Mouse (Mus musculus): ENCODE measurements around the gene Rimklb.

The Rimklb gene

DNA sequence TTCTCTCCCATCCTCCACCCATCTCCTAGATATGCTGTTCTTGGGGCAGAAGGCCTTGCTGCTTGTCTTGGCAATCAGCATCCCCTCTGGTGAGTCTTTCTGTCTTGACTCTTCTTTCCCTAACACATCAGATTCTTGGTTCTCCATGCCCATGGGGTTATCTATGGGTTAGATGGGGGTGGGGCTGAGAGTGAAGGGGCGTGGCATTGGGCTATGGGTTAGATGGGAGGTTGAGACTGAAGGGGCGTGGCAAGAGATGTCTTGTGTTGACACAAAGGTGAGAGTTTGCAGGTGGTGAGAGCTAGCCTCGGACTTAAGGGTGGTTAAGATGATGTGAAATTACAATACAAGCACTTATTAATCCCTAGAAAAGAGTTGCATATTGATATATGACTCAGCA is 15.8 kb upstream of the Rimklb start:
- POLR2A ChIA-PET: interaction anchor here (0.7 to 1.5 kb wide), 7 partner anchors 19 to 93 kb away, joined by 3 to 6 read pairs (median 3); no protein-coding TSS in a partner anchor
- CTCF ChIA-PET: interaction anchor here in 2 of 4 experiments (0.6 to 1.5 kb wide), 5 partner anchors 14 to 48 kb away, joined by 3 to 5 read pairs (median 5); no protein-coding TSS in a partner anchor

DNA sequence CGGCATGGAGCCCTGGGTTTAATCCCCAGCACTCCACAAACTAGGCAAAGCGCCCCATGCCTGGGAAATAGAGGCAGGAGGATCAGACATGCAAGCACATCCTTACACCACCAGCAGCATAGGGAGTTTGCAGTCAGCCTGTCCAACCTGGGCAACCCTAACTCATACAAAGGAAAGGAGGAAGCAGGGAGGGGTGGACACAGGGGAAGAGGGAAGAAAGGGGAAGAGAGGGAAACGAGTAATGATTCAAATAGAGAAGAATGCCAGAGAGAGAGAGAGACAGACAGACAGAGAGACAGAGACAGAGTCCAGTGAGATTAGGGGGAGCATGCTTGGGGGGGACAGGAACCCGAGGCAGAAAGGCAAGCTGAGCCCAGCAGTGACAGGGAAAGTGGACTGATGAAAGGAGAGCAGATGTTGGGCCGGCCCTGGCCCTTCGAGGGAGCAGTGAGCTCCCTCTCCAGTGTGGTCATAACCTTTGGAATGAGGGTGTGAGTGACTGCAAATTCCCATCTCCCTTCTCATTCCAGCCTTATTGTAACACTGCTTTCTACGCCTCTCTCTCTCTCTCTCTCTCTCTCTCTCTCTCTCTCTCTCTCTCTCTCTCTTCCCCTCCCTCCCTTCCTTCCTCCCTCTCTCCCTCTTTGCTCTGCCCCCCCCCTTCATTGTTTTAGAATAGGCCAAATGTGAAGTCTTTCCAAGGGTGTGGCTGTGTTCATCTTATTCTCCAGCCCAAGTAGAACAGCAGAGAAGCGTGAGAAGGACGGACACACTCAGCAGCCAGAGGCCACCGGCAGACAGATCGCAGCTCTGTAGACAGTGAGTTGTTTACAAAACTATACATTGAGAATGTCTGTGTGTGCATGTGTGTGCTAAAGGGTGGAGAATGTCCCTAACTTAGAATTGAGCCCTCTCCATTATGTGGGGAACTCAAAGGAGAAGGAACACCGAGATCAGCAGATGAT is 14.6 kb upstream of the Rimklb start:
- POLR2A ChIA-PET: interaction anchor here (0.6 to 1.9 kb wide), 15 partner anchors 10 to 95 kb away, joined by 3 to 7 read pairs (median 4); no protein-coding TSS in a partner anchor
- CTCF ChIA-PET: interaction anchor here (0.6 to 1.5 kb wide), 10 partner anchors 10 to 239 kb away, joined by 3 to 9 read pairs (median 5); no protein-coding TSS in a partner anchor

DNA sequence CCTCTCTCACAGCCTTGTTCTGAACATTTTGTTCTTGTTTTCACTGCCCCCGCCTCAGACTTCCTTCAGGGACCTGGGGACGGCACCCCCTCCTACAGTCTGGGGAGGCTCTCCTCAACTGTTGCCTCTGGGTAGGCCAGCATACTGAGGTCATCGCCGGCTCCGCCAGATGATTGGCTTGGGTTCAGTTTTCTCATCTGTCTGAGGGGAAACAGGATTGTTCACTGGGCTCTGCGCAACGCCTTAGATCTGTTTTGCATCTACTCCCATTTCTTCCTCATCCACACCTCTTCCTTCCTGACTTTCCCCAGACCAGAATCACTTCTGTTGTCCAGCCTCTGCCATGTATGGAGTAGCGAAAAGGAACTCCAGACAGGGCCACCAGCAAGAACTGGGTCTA is 9.9 kb upstream of the Rimklb start:
- CTCF ChIA-PET: no interaction called here
- POLR2A ChIA-PET: interaction anchor here in 2 of 4 experiments (1.0 to 1.5 kb wide), 4 partner anchors 14 to 200 kb away, joined by 3 to 5 read pairs (median 4); partner anchors contain the start of gene M6pr (in 1 of the 2)

DNA sequence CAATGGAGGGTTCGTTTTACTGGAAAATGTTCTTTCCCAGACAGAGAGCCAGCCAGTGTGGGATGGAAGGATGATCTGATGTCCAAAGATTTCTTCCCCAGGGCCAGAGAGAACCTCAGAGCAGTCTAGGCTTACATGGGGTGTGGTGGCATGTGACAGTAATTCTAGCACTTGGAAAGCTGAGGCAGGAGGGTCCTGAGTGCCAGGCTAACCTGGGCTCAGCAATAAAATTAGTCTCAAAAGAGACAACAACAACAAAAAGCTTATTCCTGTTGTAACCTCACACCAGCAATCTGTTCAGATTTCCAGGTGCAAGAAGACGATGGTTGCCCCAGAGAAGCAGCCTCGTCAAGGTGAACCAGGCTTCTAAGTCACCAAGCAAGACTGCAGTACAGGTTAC is 7.0 kb upstream of the Rimklb start, which contains the start of gene Mfap5:
Gene Mfap5, plus strand, starts transcription at position 301 of the 400 bp plus-strand sequence.
- ChIA-PET CTCF (interaction anchor here (0.5 to 1.7 kb wide), 5 partner anchors 9 to 18 kb away, joined by 3 to 6 read pairs (median 3); no protein-coding TSS in a partner anchor), POLR2A (interaction anchor here in 1 of 4 experiments (1.7 to 2.5 kb wide), 2 partner anchors 9 to 14 kb away, joined by 5 to 8 read pairs; no protein-coding TSS in a partner anchor)

DNA sequence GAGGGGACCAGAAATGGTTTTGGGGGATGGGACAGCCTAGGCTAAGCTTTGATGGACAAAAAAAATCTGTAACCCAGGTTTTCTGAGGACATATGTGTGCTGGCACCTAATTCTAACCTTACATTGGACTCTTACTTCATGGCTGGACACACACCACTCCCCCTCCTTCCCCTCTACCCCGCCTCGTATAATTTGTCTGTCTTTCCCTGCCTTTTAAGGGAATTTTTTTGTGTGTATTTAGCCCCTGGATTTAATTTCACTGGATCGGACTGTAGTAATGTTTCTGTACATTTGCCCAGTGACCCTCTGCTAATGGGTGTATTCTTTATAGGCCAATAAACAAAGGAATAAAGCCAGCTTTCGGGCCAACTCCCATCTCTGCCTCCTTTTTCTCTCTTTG is 6.5 kb upstream of the Rimklb start:
- CTCF ChIA-PET: interaction anchor here in 3 of 4 experiments (0.7 to 1.0 kb wide), 3 partner anchors 42 to 88 kb away, joined by 3 to 4 read pairs (median 3); no protein-coding TSS in a partner anchor
- POLR2A ChIA-PET: interaction anchor here in 1 of 4 experiments (1.4 to 2.5 kb wide), 3 partner anchors 9 to 102 kb away, joined by 4 to 8 read pairs (median 5); no protein-coding TSS in a partner anchor

DNA sequence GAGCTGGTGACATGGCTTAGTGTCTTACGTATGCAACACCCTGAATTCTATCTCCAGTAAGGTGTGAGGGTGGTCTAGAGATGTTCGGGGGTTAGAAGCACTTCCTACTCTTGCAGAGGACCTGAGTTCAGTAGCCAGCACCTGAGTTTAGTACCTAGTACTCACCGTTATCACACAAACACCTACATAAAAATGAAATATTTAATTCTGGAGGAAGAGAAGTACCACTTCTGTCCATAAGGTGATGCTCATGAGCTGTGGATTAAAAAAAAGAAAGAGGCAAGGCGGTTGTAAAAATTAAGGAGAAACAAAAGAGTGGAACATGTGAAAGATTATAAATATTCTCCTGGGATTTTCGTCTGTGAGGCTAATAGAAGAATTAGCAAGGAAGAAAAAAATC is 2.1 kb downstream of the Rimklb start:
- POLR2A ChIA-PET: interaction anchor here in 3 of 4 experiments (0.7 to 2.4 kb wide), 11 partner anchors 9 to 188 kb away, joined by 3 to 6 read pairs (median 4); partner anchors contain the start of genes Apobec1 (in 1 of the 3), Gdf3 (in 1 of the 3), M6pr (in 1 of the 3) and Mfap5 (in 1 of the 3)
- CTCF ChIA-PET: interaction anchor here (0.6 to 2.0 kb wide), 34 partner anchors 9 to 223 kb away, joined by 3 to 20 read pairs (median 4); partner anchors contain the start of gene Mfap5 (in 2 of the 4)

DNA sequence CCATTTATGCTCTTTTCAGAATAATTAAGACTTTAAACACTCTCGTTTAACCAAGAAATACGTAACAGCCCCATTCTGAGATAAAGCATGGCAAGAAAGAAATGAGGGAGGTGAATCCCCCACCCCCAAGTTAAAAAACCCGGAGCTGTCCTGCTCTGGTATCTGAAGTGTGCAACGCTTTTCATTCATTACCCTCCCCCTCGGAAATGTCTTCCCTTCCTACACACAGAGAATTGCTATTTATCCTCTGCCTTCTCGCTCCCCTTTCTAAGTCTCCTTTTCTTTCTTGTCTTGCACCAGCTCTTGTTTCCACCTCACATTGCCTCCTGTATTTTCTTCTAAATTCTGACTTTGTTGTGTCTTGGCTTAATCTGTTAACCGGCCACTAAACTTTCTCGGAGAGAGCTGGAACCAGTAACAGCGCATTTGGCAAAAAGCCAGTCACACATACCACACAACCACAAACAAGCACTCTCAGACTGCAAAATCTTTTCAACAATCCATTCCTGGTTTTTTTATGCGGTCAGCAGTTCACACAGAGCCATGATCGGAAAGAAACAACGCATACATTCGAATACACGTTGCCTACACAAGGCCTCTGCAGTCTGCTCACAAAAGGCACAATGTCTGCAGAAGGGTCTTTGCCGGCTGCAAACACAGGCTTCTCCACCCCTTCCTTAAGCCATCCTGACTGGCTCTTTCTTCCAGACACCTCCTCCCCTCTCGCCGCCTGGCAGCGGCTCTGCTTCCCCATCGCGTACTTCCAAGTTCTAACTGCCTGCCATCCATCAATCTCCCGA is 3.3 kb downstream of the Rimklb start:
- CTCF ChIA-PET: interaction anchor here (0.6 to 2.0 kb wide), 18 partner anchors 8 to 225 kb away, joined by 3 to 20 read pairs (median 4); partner anchors contain the start of gene Mfap5 (in 1 of the 4)
- POLR2A ChIA-PET: interaction anchor here (0.9 to 4.2 kb wide), 14 partner anchors 14 to 153 kb away, joined by 3 to 79 read pairs (median 3); partner anchors contain the start of gene Gdf3 (in 1 of the 4)

DNA sequence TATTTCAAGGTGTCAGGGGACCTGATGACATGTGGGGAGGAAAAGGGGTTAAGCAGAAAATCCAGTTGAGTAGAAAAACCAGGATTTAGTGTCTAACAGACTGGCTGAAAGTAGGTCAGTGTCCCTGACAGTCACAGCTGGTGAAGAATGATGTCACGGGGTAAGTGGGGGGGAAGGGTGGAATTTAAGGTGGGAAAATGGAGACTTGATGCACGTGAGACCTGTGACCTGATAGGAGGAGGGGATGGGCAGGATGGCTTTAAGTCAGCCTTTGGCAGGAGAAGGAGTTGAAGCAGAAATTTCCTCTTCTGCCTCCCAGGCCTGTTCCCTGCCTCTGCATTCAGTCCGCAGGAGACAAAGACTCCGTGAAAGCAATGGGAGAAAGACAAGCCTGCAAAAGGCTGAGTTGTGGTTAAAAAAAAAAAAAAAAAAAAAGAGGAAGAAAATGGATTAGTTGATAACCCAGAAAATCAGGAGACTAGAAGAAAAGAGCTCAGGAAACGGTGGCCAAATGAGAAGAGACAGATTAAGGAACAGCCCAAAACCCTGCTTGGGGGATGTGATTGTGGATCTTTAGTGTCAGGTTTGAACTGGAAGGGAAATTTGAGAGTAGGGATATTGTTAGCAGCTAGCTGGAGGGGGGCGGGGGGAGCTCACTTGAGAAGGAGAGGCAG is 4.6 kb downstream of the Rimklb start:
- CTCF ChIA-PET: interaction anchor here (0.6 to 1.0 kb wide), 10 partner anchors 9 to 935 kb away, joined by 3 to 13 read pairs (median 3); no protein-coding TSS in a partner anchor
- POLR2A ChIA-PET: interaction anchor here (0.6 to 4.2 kb wide), 23 partner anchors 8 to 330 kb away, joined by 3 to 79 read pairs (median 3); partner anchors contain the start of genes Gdf3 (in 1 of the 4) and Phc1 (in 1 of the 4)

DNA sequence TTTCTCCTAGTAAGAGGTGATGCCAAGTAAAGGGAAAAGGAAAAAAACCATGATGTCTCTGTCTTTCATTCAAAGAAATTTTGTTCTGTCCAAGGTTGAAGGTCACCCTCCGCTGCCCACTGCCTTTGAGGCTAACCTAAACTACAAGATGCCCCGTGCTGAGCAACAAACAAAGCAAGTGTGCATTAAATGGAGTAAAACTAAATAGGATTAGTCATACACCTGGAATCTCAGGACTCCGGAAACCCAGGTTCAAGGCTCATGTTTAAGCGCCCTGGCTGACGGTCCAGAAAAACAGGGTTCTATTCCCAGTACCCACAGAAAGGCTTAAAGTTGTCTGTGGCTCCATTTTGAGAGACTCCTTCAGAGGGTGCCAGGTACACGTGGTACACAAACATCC is 6.1 kb downstream of the Rimklb start:
- ChIA-PET CTCF (no interaction called here), POLR2A (interaction anchor here in 3 of 4 experiments (0.7 to 4.2 kb wide), 14 partner anchors 9 to 152 kb away, joined by 3 to 79 read pairs (median 6); partner anchors contain the start of genes Gdf3 (in 1 of the 3), Mfap5 (in 1 of the 3) and Phc1 (in 1 of the 3))

DNA sequence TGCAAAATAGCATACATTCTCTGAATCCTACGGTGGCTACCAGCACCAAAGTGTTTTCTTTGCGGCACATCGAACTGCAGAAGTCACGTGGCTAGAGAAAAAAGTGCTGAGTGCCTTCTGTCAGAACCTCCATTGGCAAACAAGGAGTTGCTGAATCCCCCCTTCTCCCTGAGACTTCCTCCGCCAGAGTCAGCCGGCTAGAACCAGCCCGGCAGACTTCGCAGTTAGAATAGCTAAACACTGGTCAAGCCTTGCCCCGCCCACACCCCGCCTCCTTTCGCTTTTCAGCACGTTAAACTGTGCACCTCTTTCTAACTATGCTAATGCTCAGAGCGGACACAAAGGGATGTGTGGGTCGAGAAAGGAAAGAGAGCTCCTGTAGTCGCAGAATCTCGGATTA is 7.0 kb downstream of the Rimklb start:
- POLR2A ChIA-PET: interaction anchor here (0.6 to 4.2 kb wide), 64 partner anchors 9 to 320 kb away, joined by 3 to 79 read pairs (median 4); partner anchors contain the start of genes Gdf3 (in 2 of the 4), Phc1 (in 2 of the 4), M6pr (in 1 of the 4) and Mfap5 (in 1 of the 4)
- CTCF ChIA-PET: interaction anchor here in 3 of 4 experiments (0.5 to 1.4 kb wide), 9 partner anchors 22 to 342 kb away, joined by 3 to 12 read pairs (median 5); partner anchors contain the start of gene Aicda (in 1 of the 3)

DNA sequence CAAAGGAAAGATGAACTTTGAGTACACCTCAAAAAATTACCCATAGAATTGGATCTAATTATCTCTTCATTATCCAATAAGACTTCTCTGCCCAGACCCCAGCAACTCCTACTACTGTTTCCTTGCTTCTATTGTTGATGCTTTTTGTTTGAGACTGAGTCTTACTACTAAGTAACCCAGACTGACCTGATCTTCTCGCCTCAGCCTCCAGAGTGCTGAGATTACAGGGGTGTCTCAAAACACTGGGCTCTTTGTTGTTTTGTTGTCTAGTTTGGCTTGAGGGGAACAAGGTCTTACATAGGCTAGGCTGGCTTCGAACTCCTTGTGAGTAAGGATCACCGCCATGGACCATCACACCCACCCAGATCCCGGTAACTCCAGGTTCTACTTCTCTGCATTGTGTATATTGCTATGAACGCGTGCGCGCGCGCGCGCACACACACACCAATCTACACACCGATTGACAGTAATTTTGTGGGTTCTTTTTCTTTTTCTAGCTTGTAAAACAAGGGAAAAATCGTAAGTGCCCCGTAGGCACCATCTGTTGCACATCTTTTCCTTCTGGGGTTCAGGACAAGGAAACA is 7.5 kb downstream of the Rimklb start:
- CTCF ChIA-PET: interaction anchor here in 3 of 4 experiments (0.5 to 1.4 kb wide), 9 partner anchors 22 to 342 kb away, joined by 3 to 12 read pairs (median 5); partner anchors contain the start of gene Aicda (in 1 of the 3)

DNA sequence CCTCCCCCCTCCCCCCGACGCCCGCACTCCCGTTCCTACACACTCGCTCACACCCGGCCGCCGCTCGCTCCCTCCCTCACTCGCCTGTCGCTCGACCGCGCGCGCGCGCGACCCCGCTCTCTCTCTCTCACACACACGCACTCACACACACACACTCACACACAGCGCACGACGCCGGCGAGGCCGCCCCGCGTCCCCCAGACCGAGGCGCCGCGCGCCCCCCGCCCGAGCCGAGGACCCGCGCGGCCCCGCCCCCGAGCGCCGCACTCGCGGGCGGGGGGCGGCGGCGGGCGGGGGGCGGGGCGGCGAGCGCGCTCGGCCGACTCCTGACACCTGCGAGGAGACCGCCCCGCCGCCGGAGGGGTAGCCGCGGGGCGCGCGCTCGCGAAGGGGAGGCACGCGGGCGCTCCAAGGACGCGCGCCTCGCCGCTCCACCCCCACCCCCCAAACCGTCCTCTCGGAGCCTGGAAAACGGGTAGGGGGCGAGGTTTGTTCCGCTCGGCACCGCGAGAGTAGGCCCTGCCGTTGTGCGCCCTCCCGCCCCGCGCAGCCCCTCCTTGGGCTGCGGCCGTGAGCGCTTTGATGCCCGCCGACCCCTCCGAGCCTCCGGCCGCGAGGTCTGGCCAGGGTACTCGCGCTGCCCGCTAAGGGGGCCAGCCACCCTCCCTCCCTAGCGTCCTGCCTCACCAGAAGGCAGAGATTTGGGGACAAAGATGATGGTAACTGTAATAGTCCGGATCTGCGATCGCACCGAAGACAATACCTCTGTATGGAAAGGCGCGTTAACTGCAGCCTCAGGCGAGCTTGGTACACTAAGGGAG is 12.1 kb downstream of the Rimklb start:
- POLR2A ChIA-PET: interaction anchor here in 3 of 4 experiments (0.6 to 2.5 kb wide), 29 partner anchors 9 to 1409 kb away, joined by 3 to 26 read pairs (median 5); partner anchors contain the start of gene Gdf3 (in 1 of the 3)
- CTCF ChIA-PET: interaction anchor here in 2 of 4 experiments (0.6 to 1.4 kb wide), 6 partner anchors 9 to 1994 kb away, joined by 3 to 5 read pairs (median 3); no protein-coding TSS in a partner anchor

More for the DNA sequence above, 7.5 kb downstream of the Rimklb start:
- POLR2A ChIA-PET: interaction anchor here in 3 of 4 experiments (0.7 to 4.2 kb wide), 58 partner anchors 8 to 310 kb away, joined by 3 to 79 read pairs (median 4); partner anchors contain the start of genes Gdf3 (in 2 of the 3), Phc1 (in 2 of the 3), M6pr (in 1 of the 3) and Mfap5 (in 1 of the 3)

DNA sequence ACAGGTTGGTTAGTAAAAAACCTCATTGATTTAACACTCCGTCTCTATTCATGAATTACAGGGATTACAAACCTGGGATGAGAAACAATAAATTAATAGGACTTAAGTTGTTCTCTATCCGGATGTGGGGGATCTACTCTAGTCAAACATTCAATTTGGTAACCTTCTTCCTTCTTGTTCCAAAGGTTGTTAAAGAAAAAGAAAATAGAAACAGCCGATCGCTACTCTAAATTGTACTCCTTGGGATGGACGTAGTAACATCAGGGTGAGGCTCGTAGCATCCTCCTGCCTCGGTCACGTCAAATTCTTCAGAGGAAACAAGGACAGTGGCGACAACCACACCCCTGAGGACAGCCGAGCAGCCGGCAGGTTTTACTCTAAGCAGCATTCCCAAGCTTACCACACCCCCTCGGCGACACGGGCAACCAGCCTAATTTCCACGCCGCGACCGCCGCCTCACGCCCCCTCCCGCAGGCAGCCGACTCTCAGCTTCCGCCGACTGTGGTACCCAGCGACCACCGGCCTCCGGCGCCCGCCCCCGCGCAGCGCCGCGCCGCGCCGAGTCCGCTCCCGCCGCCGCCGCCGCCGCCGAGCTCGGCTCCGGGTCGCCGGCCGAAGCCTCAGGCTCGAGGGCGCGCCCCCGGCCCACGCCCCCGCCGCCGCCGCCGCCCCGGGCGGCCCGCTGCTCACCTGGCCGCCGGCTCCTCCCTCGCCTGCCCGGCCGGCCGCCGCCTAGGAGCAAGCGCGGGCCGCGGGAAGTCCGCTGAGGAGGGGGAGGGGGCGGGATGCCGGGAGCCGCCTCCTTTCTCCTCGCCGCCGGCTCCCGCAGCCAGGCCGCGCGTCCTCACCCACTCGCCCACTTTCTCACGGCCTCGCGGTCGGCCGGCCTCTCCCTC is 12.9 kb downstream of the Rimklb start:
- ChIA-PET POLR2A (interaction anchor here (0.6 to 10.0 kb wide), 10 partner anchors 11 to 145 kb away, joined by 3 to 77 read pairs (median 4); no protein-coding TSS in a partner anchor), CTCF (interaction anchor here in 1 of 4 experiments (0.5 kb wide), 1 partner anchor 38 kb away, joined by 3 read pairs; no protein-coding TSS in a partner anchor)

DNA sequence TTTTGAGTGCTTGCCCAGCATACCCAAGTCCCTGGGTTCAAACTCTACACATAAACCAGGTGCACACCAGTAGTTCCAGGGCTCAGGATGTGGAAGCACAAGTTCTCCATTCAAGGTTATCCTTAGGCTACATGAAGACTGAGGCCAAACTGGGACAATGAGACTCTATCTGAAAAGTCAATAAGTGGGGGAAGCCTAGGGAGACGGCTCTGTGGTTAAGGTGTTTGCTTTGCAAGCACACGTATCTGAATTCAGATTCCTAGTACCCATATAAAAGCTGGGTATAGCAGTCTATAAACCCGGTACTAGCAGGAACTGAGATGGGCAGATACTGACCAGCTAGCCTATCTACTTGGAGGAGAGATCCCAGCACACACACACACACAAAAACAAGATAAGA is 20.5 kb downstream of the Rimklb start:
- ChIA-PET POLR2A (interaction anchor here in 3 of 4 experiments (0.6 to 10.0 kb wide), 8 partner anchors 8 to 396 kb away, joined by 3 to 77 read pairs (median 6); partner anchors contain the start of gene Necap1 (in 1 of the 3)), CTCF (no interaction called here)

Data from embryonic stem cell, embryonic (primary cell).